Mouse (Mus musculus) cerebellum, adult 2 months (tissue): Measurements from ENCODE around the gene Fsd1l.

Source experiments
- CTCF ChIP-seq: fragments of 200-500 bp; IDR thresholded peaks from 2 replicates; pipeline ENCODE4 v1.5.1; 2011; ENCODE audit warnings: low read depth, mild to moderate bottlenecking, control low read depth, low read length, moderate library complexity, borderline replicate concordance; ENCODE audit not compliant: insufficient read depth
- POLR2A ChIP-seq: fragments of 200-500 bp; IDR thresholded peaks from 2 replicates; pipeline ENCODE4 v1.6.1; 2011; ENCODE audit warnings: low read length, control low read depth, borderline replicate concordance; ENCODE audit not compliant: insufficient read depth

DNA sequence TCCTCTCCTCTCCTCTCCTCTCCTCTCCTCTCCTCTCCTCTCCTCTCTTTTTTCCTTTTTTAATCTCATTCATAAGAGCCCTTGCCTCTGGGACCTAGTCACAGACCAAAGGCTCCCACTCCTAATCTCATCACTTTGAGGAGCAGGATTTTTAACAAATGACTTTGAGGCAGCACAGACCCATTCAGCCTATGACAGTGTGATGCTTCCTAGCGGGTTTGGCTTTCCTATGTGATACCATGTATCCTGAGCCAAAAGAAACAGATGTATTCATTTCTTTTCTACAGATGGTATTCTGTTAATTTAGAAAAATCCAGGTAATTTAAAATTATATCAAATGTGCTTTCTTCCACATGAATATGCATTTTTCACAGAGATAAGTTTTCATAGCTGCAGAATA lies 7.6 kb upstream of the Fsd1l start:
- TF ChIP-seq CTCF (no peak), POLR2A (no peak)
